In genomic region chr19:30160021-30160420, GRCm38 (mm10) we compare ENCODE assay signal across 10 mouse cellular contexts. TPM values are rescaled to one million over a fixed set of nuclear protein-coding genes. Genes with fewer than 3 reads are reported as not detected.
A peak's percentile ranks its signal among the peaks of the same experiment; 100 is the strongest.
DNase-seq lines count a peak whose midpoint lies in the region; ATAC-seq and TF ChIP-seq lines count a peak whose summit lies in the region.
"Had no signal": no experiment of that assay in that cellular context is flagged by ENCODE, and none has a peak within 500 bp of the region (broad histone marks: within the 10 kb centered on the region; RNA-seq: fewer than 3 reads in every experiment).

No protein-coding gene starts in this region.

- no peaks in the 10 kb centered on the region for H3K36me3 ChIP-seq in midbrain, embryonic 14.5 days (ENCODE audit: control insufficient read depth, insufficient read depth, low read length)
- peaks cover 4% of the 10 kb centered on the region; the same call in 1 of the 2 replicates for H3K36me3 ChIP-seq in midbrain, embryonic 10.5 days
- no peaks in the 10 kb centered on the region for H3K36me3 ChIP-seq in forebrain, postnatal 0 days (ENCODE audit: insufficient read depth)
- H3K36me3 ChIP-seq in limb, embryonic 11.5 days (ENCODE audit: control insufficient read depth, insufficient read depth, low read length) = no peaks in the 10 kb centered on the region

- H3K9ac ChIP-seq in midbrain, embryonic 14.5 days (replicated peaks; ENCODE audit: low read length) = no peak overlapping the region
- H3K9ac ChIP-seq in forebrain, postnatal 0 days = no peak overlapping the region
- no peak overlapping the region for H3K9ac ChIP-seq in limb, embryonic 11.5 days (ENCODE audit: low read length)

- peaks cover 6% of the 10 kb centered on the region; the same call in 1 of the 2 replicates for H3K4me1 ChIP-seq in midbrain, embryonic 14.5 days (ENCODE audit: control insufficient read depth, insufficient read depth, low read length)
- peaks cover 31% of the 10 kb centered on the region for H3K4me1 ChIP-seq in midbrain, embryonic 10.5 days
- no peaks in the 10 kb centered on the region for H3K4me1 ChIP-seq in forebrain, postnatal 0 days (ENCODE audit: insufficient read depth)
- H3K4me1 ChIP-seq in limb, embryonic 11.5 days (ENCODE audit: control insufficient read depth, insufficient read depth, low read length) = no peaks in the 10 kb centered on the region

- no peak overlapping the region for H3K4me2 ChIP-seq in midbrain, embryonic 14.5 days (ENCODE audit: low read length)
- no peak overlapping the region for H3K4me2 ChIP-seq in forebrain, postnatal 0 days (ENCODE audit: low read depth)
- H3K4me2 ChIP-seq in limb, embryonic 11.5 days (ENCODE audit: low read depth, severe bottlenecking) = no peak overlapping the region

- ATAC-seq in cerebellum, adult (ENCODE audit: insufficient number of reproducible peaks, low FRiP score, low TSS enrichment) = no peak
- ATAC-seq in midbrain, embryonic 14.5 days (ENCODE audit: low FRiP score, low TSS enrichment) = no peak; the same call in 1 of the 2 replicates
- ATAC-seq in forebrain, postnatal 0 days = no peak
- ATAC-seq in limb, embryonic 11.5 days (ENCODE audit: insufficient number of reproducible peaks, low FRiP score, low TSS enrichment, low read depth) = no peak

- 16% methylated on average over 2 of the region's 2 CpGs for WGBS in midbrain, embryonic 14.5 days
- 51% methylated on average over 2 of the region's 2 CpGs for WGBS in midbrain, embryonic 10.5 days
- WGBS in forebrain, postnatal 0 days = 13% methylated on average over 2 of the region's 2 CpGs
- WGBS in limb, embryonic 11.5 days = 25% methylated on average over 2 of the region's 2 CpGs

- no peak overlapping the region for H3K4me3 ChIP-seq in midbrain, embryonic 14.5 days (replicated peaks; ENCODE audit: low read depth, low read length)
- no peak overlapping the region for H3K4me3 ChIP-seq in midbrain, embryonic 10.5 days
- no peak overlapping the region for H3K4me3 ChIP-seq in forebrain, postnatal 0 days (ENCODE audit: low read depth, low read length)
- H3K4me3 ChIP-seq in limb, embryonic 11.5 days (ENCODE audit: low read depth, low read length) = no peak overlapping the region

- TF ChIP-seq CTCF in forebrain, postnatal 0 days (IDR thresholded peaks at IDR 0.05; ENCODE audit: low read depth) = no peak

- H3K27me3 ChIP-seq in midbrain, embryonic 14.5 days (ENCODE audit: control insufficient read depth, insufficient read depth, low read length) = no peaks in the 10 kb centered on the region
- H3K27me3 ChIP-seq in midbrain, embryonic 10.5 days (ENCODE audit: low read depth, poor library complexity, severe bottlenecking) = no peaks in the 10 kb centered on the region
- no peaks in the 10 kb centered on the region for H3K27me3 ChIP-seq in forebrain, postnatal 0 days (ENCODE audit: insufficient read depth, low read length)
- H3K27me3 ChIP-seq in limb, embryonic 11.5 days (ENCODE audit: control insufficient read depth, insufficient read depth, low read length) = no peaks in the 10 kb centered on the region

- no peak overlapping the region for H3K27ac ChIP-seq in midbrain, embryonic 14.5 days (replicated peaks; ENCODE audit: low read depth, low read length)
- H3K27ac ChIP-seq in midbrain, embryonic 10.5 days (replicated peaks) = no peak overlapping the region
- H3K27ac ChIP-seq in forebrain, postnatal 0 days (ENCODE audit: low read depth, low read length) = no peak overlapping the region
- no peak overlapping the region for H3K27ac ChIP-seq in limb, embryonic 11.5 days (replicated peaks; ENCODE audit: low read depth, low read length)

- no peaks in the 10 kb centered on the region for H3K9me3 ChIP-seq in midbrain, embryonic 14.5 days (ENCODE audit: control insufficient read depth, low read length)
- no peaks in the 10 kb centered on the region for H3K9me3 ChIP-seq in midbrain, embryonic 10.5 days (replicated peaks)
- H3K9me3 ChIP-seq in forebrain, postnatal 0 days (ENCODE audit: low read length) = no peaks in the 10 kb centered on the region
- no peaks in the 10 kb centered on the region for H3K9me3 ChIP-seq in limb, embryonic 11.5 days (ENCODE audit: control insufficient read depth, low read length)

- DNase-seq in cerebellum, adult 11 months = peak; percentile 58
- DNase-seq in midbrain, embryonic 14.5 days = peak; percentile 31
- no peak for DNase-seq in midbrain, embryonic 10.5 days (ENCODE audit: low spot score)
- peak; percentile 58 for DNase-seq in forebrain, postnatal 0 days
- peak; percentile 40 for DNase-seq in limb, embryonic 11.5 days (ENCODE audit: low spot score)
- DNase-seq in testis, postnatal 14 days (ENCODE audit: low spot score) = no peak
- DNase-seq in lung, postnatal 36 days = no peak
- DNase-seq: heart, postnatal 4 days; lung, postnatal 4 days had no signal

RNA-seq across cellular contexts. Expression of gene Gldc, which starts 15.2 kb away (rescaled TPM):
- polyA plus RNA-seq in midbrain, embryonic 14.5 days (2014; fragmentation: Nextera tagmentation; extraction: Ambion mirVana) = 6.9 and 7.1 TPM in 2 replicates
- 24.7 and 26.0 TPM in 2 replicates for polyA plus RNA-seq in midbrain, embryonic 10.5 days (2016; fragmentation: Nextera tagmentation; extraction: Ambion mirVana)
- 10.5 and 12.7 TPM in 2 replicates for total RNA-seq in forebrain, postnatal 0 days (2014; rRNA removed)
- polyA plus RNA-seq in forebrain, postnatal 0 days (2015; fragmentation: Nextera tagmentation; extraction: Ambion mirVana) = 6.0 and 8.2 TPM in 2 replicates
- 8.3 and 9.2 TPM in 2 replicates for polyA plus RNA-seq in limb, embryonic 11.5 days (2014; fragmentation: Nextera tagmentation; extraction: Ambion mirVana)

Comparison
In these comparisons a context has a peak if more than half of its experiments do, and no peak if none do; other contexts are left out.
1. DNase-seq: peak in cerebellum, adult 11 months (single experiment), midbrain, embryonic 14.5 days (single experiment), forebrain, postnatal 0 days (single experiment) and limb, embryonic 11.5 days (single experiment); none in midbrain, embryonic 10.5 days (single experiment), testis, postnatal 14 days (single experiment) and lung, postnatal 36 days (single experiment).